Mouse (Mus musculus) adrenal gland, adult 10 weeks (tissue): ENCODE results near the gene Ikbkg. TPM values are rescaled to one million over a fixed set of nuclear protein-coding genes. Genes with fewer than 3 reads are reported as not detected.

ENCODE experiments used
- polyA plus RNA-seq: library from polyadenylated mRNA; stranded (reverse); fragments of 350-450 nt; fragmentation: Illumina TruSeq; extraction: RNeasy Lipid Tissue Mini Kit (QIAGEN cat#74804); gene quantifications from one replicate; pipeline ENCODE4 v1.2.3, GENCODE M21; 2014; ENCODE audit warnings: low read depth, low replicate concordance

Gene Ikbkg
- 69.8 TPM for polyA plus RNA-seq

DNA sequence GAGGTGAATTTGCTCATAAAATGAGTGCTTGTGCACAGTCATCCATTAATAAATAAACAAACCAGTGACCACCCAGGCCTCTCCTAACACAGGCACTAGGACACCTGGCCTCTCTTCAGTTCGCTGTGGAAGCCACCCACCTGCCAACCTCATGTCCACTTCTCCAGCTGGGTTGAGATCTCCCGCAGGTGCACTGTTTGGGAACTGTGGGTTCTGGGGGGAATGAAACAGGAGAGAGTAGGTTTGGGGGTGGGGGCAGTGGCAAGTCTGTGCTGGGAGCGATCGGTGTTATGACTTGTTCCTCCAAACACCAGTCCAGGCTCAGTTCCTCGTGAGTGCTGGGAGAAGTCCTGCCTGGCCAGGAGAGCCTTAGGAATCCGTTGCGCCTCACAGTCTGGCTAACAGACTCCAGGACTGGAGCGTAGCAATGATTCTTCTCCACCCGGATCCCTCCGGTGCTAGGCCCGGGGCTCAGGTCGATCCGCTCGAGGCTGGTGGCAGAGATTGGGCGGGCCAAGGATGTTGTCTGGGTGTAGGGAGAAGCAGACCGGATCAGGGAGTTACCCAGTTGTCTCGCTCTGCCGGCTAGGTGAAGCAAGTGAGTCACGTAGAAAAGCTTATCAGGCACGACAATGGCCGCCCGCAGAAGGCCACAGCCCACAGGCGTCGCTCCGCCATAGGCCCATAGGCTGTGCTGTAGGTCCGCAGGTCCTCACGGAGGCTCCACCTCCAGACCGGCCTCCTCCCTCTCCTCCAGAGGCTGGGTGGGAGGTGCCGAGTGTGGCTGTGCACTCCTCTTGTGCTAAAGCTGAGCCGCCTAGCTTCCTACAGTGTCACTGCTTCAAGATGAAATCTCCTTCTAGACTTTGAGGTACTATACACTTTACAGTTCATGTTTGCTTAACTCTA lies at the start of gene Ikbkg, which contains the start of gene Fam3a:
Gene Ikbkg (plus strand): TSS at position 756 of the 909 bp plus-strand sequence.
Gene Fam3a (minus strand): TSS at position 738 of the 909 bp plus-strand sequence.

GRCm38 (mm10) chrX:74353467-74353770 lies 39.7 kb upstream of the Ikbkg start, which contains the start of gene Lage3:
TSS of gene Lage3 (minus strand) at chrX:74353618.

GRCm38 (mm10) chrX:74372888-74373549 lies 20.1 kb upstream of the Ikbkg start, which contains the start of the genes Ubl4a and Slc10a3:
TSS of gene Ubl4a (minus strand) at chrX:74373218.
TSS of gene Slc10a3 (minus strand) at chrX:74373349.

GRCm38 (mm10) chrX:74428826-74429276 lies 35.8 kb downstream of the Ikbkg start, which contains the start of gene G6pdx:
TSS of gene G6pdx (minus strand) at chrX:74429194.

DNA sequence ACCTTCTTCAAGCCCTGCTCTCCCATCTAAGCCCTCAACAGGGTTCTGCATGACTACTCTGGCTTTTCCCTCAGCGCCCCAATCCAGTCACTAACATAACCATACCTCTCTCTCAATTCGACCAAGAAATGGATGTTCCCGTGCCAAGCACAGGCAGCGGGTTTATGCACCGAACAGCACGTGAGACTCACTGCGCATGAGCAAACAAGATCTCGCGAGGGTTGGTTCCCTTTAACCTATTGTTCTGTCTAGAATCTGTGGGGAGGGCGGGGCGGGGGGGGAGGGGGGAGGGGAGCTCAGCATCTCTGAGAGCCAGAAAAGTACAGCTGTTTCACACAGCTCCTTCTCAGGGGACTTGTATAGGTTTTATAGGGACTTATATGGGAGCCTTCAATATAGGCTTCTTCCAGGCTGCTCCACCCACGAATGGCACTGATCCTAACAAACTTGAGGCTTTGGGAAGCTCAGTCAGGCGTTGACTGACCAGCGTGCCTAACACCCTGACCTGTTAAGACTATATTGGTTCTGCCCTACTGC lies 88.3 kb downstream of the Ikbkg start, which contains the start of gene Gm6880:
Gene Gm6880 (minus strand): TSS at position 51 of the 537 bp plus-strand sequence.

Other genes starting within 250 kb of the Ikbkg start
- gene Tex28, start 225.5 kb upstream of the Ikbkg start, polyA plus RNA-seq = not detected
- gene Tktl1, start 216.0 kb upstream of the Ikbkg start, polyA plus RNA-seq = not detected
- 20.8 TPM for gene Flna, start 143.5 kb upstream of the Ikbkg start, polyA plus RNA-seq
- gene Emd, start 138.6 kb upstream of the Ikbkg start, polyA plus RNA-seq = 42.2 TPM
- 999 TPM for gene Rpl10, start 122.5 kb upstream of the Ikbkg start, polyA plus RNA-seq
- gene Taz, start 111.4 kb upstream of the Ikbkg start, polyA plus RNA-seq = 33.7 TPM
- gene Dnase1l1, start 111.0 kb upstream of the Ikbkg start, polyA plus RNA-seq = 11.8 TPM
- 332 TPM for gene Atp6ap1, start 96.2 kb upstream of the Ikbkg start, polyA plus RNA-seq
- gene Gdi1, start 88.3 kb upstream of the Ikbkg start, polyA plus RNA-seq = 223 TPM
- gene Fam50a, start 80.3 kb upstream of the Ikbkg start, polyA plus RNA-seq = 18.3 TPM
- gene Plxna3, start 64.2 kb upstream of the Ikbkg start, polyA plus RNA-seq = 0.99 TPM
- 14.9 TPM for gene Lage3, start 39.7 kb upstream of the Ikbkg start, polyA plus RNA-seq
- gene Ubl4a, start 20.1 kb upstream of the Ikbkg start, polyA plus RNA-seq = 72.0 TPM
- 12.7 TPM for gene Slc10a3, start 19.9 kb upstream of the Ikbkg start, polyA plus RNA-seq
- gene Fam3a, start within 50 bp of the Ikbkg start, polyA plus RNA-seq = 8.7 TPM
- 101 TPM for gene G6pdx, start 35.9 kb downstream of the Ikbkg start, polyA plus RNA-seq
- gene Gm6880, start 88.1 kb downstream of the Ikbkg start, polyA plus RNA-seq = not detected
- not detected for gene Olfr1326-ps1, start 181.6 kb downstream of the Ikbkg start, polyA plus RNA-seq
- gene Olfr1325, start 199.4 kb downstream of the Ikbkg start, polyA plus RNA-seq = not detected